Comparison of ENCODE assay signal across 10 mouse cellular contexts in the genomic region with DNA sequence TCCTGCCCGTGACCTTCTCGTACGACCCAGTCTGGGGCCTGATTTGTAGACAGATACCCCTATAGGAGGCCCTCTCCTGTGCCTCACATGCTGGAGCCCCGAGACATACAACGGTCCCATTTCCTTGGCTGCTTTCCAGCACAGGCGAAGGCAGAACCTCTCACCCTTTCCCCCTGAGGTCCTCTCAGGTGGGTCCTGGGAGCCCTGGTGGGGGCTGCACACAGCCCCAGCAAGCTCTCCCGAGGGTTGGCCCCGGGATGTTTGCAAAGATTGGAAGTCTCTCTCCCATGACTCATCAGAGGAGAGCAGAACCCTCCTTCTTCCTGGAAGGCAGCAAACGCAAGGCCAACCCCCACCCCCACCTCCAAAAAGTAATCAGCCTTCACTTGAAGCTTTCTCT. TPM values are rescaled to one million over a fixed set of nuclear protein-coding genes. Genes with fewer than 3 reads are reported as not detected.
A peak's percentile ranks its signal among the peaks of the same experiment; 100 is the strongest.
DNase-seq lines count a peak whose midpoint lies in the region; ATAC-seq lines count a peak whose summit lies in the region.
"Had no signal": no experiment of that assay in that cellular context is flagged by ENCODE, and none has a peak within 500 bp of the region (broad histone marks: within the 10 kb centered on the region; RNA-seq: fewer than 3 reads in every experiment).

No protein-coding gene starts in this region.

- H3K27me3 ChIP-seq in heart, embryonic 11.5 days (ENCODE audit: control insufficient read depth, insufficient read depth, low read length): no peaks in the 10 kb centered on the region

- H3K4me3 ChIP-seq in heart, embryonic 11.5 days (ENCODE audit: low read depth, low read length): no peak overlapping the region

- H3K9me3 ChIP-seq in heart, embryonic 11.5 days (replicated peaks; ENCODE audit: control insufficient read depth, low read length): peaks cover 3% of the 10 kb centered on the region; the same call in 1 of the 2 replicates

- H3K4me1 ChIP-seq in heart, embryonic 11.5 days (ENCODE audit: control insufficient read depth, insufficient read depth, low read length): peaks cover 32% of the 10 kb centered on the region

- 32% methylated on average over 9 of the region's 9 CpGs for WGBS in heart, embryonic 11.5 days (ENCODE audit: insufficient replicate concordance)

- H3K4me2 ChIP-seq in heart, embryonic 11.5 days: no peak overlapping the region

- H3K27ac ChIP-seq in heart, embryonic 11.5 days (ENCODE audit: low read depth, low read length): peak overlapping the region; percentile 47; the same call in 1 of the 2 replicates

- no peak overlapping the region for H3K9ac ChIP-seq in heart, embryonic 11.5 days (ENCODE audit: low read depth, low read length)

- H3K36me3 ChIP-seq in heart, embryonic 11.5 days (ENCODE audit: control insufficient read depth, insufficient read depth, low read length): no peaks in the 10 kb centered on the region

- ATAC-seq in heart, embryonic 11.5 days (replicated peaks; ENCODE audit: insufficient number of reproducible peaks, low FRiP score, low TSS enrichment): 0 out of 2 replicates have a peak, but pooled peaks have one; percentile 21

- no peak for DNase-seq in heart, adult 8-10 months (ENCODE audit: low spot score)
- DNase-seq in CD4-positive helper T cell, adult 2 months (ENCODE audit: low read depth, low spot score): peak; percentile 11
- DNase-seq in NIH3T3 (ENCODE audit: low read depth): peak; percentile 89
- peak; percentile 28 for DNase-seq in induced T-regulatory cell, adult 2 months (ENCODE audit: low read depth)
- DNase-seq in frontal cortex, postnatal 10 days (ENCODE audit: low spot score in 2 of 2): no peak
- no peak for DNase-seq in layer of hippocampus, adult 18-20 months (ENCODE audit: low spot score in 2 of 2)
- DNase-seq in kidney, adult 9 months: no peak
- DNase-seq: lung, adult 18-20 months; right cerebral cortex, postnatal 25 days had no signal

RNA-seq across cellular contexts. Expression of gene Atp2a2, which starts 9.4 kb away (rescaled TPM):
- polyA plus RNA-seq in heart, embryonic 11.5 days (2014; fragmentation: Nextera tagmentation; extraction: Ambion mirVana): 255 and 272 TPM in 2 replicates
- over 10,000 TPM; 11,934 to 13,904 (median 12,774) TPM for total RNA-seq in heart, adult 8-10 months (2022)
- 100 to 1,000 TPM; 601 to 621 TPM for total RNA-seq in layer of hippocampus, adult 18-20 months (2021)

Comparison
In these comparisons a context has a peak if more than half of its experiments do, and no peak if none do; other contexts are left out.
1. DNase-seq: peak in CD4-positive helper T cell, adult 2 months (single experiment), NIH3T3 (single experiment) and induced T-regulatory cell, adult 2 months (single experiment); none in heart, adult 8-10 months (single experiment), frontal cortex, postnatal 10 days (0 of 2), layer of hippocampus, adult 18-20 months (0 of 2) and kidney, adult 9 months (single experiment).
2. RNA of gene Atp2a2, which starts 9.4 kb away (total RNA-seq): 11,934 to 13,904 TPM in heart, adult 8-10 months; 601 to 621 TPM in layer of hippocampus, adult 18-20 months; every median in the first group is over 10 times any median in the second.